Mouse (Mus musculus) liver, embryonic 14.5 days (tissue): ENCODE results near the gene Tnfrsf19. TPM values are rescaled to one million over a fixed set of nuclear protein-coding genes. Genes with fewer than 3 reads are reported as not detected.

ENCODE experiments used
- ATAC-seq: fragments of 200-750 bp; cut with Nextera tagmentation; 2 replicates; pipeline ENCODE4 v1.8.0; 2017; ENCODE audit warnings: moderate number of reproducible peaks, mild to moderate bottlenecking, moderate library complexity; ENCODE audit not compliant: insufficient read depth
- DNase-seq, 3 experiments: peaks; one replicate each; pipeline ENCODE4 v3.0.0-alpha.2; 2012 to 2013; ENCODE audit warnings: low read depth in 3 of 3, low spot score in 3 of 3
- H3K27ac ChIP-seq: fragments of 300-500 bp; sonication (generic); 2 replicates; pipeline ENCODE4 v1.5.1; 2014; ENCODE audit warnings: moderate library complexity, mild to moderate bottlenecking, control low read depth, inconsistent platforms
- H3K27me3 ChIP-seq: fragments of 300-500 bp; sonication (generic); 2 replicates; pipeline ENCODE4 v1.6.1; 2014; ENCODE audit warnings: mild to moderate bottlenecking, low read length, moderate library complexity; ENCODE audit not compliant: control insufficient read depth, insufficient read depth
- H3K36me3 ChIP-seq: fragments of 300-500 bp; sonication (generic); replicated peaks from 2 replicates; pipeline ENCODE4 v1.6.1; 2014; ENCODE audit warnings: low read depth; ENCODE audit not compliant: control insufficient read depth, insufficient read depth
- H3K4me1 ChIP-seq, 2 experiments: fragments of 200-500 bp in 1 of 2; fragments of 300-500 bp in 1 of 2; sonication (generic) in 1 of 2; replicated peaks; 2 replicates each; pipeline ENCODE4 v1.6.1; 2012 to 2014; ENCODE audit warnings: antibody characterized with exemption in 1 of 2, inconsistent platforms in 1 of 2, low read length in 1 of 2; ENCODE audit not compliant: control insufficient read depth in 2 of 2, insufficient read depth in 2 of 2
- H3K4me2 ChIP-seq: fragments of 300-500 bp; sonication (generic); 2 replicates; pipeline ENCODE4 v1.6.1; 2014; ENCODE audit warnings: low read depth, mild to moderate bottlenecking, control low read depth, moderate library complexity
- H3K4me3 ChIP-seq, 2 experiments: fragments of 200-500 bp in 1 of 2; fragments of 300-500 bp in 1 of 2; sonication (generic) in 1 of 2; 2 replicates each; pipeline ENCODE4 v1.5.1; 2012 to 2014; ENCODE audit warnings: low read depth in 2 of 2, low read length in 2 of 2, mild to moderate bottlenecking in 2 of 2, control low read depth in 1 of 2, inconsistent platforms in 1 of 2, moderate library complexity in 1 of 2; ENCODE audit not compliant: insufficient read depth in 1 of 2
- H3K9ac ChIP-seq: fragments of 300-500 bp; sonication (generic); replicated peaks from 2 replicates; pipeline ENCODE4 v1.6.1; 2014; ENCODE audit warnings: mild to moderate bottlenecking, control low read depth, moderate library complexity
- H3K9me3 ChIP-seq: fragments of 300-500 bp; sonication (generic); 2 replicates; pipeline ENCODE4 v1.6.1; 2016; ENCODE audit warnings: low read length, mixed read lengths; ENCODE audit not compliant: control insufficient read depth
- CTCF ChIP-seq: IDR thresholded peaks from 2 replicates; pipeline ENCODE4 v1.5.1; 2016; ENCODE audit warnings: antibody characterized with exemption, low read depth, control low read depth
- EP300 ChIP-seq: IDR thresholded peaks from 2 replicates; pipeline ENCODE4 v1.6.1; 2016; ENCODE audit warnings: antibody characterized with exemption, low read depth
- WGBS: fragments of 180-500 bp; shearing (Covaris S2); extraction: QIAGEN DNeasy Blood & Tissue Kit; methylation state at CpG from one replicate; pipeline ENCODE4 v1.1.7; 2014; ENCODE audit not compliant: insufficient replicate concordance; 5-methylcytosine and 5-hydroxymethylcytosine counted together
- polyA plus RNA-seq, 2 experiments: library from polyadenylated mRNA; depleted of rRNA in 1 of 2; stranded (reverse) in 1 of 2; unstranded in 1 of 2; fragments of >200 nt; fragmentation: Nextera tagmentation in 1 of 2; extraction: Ambion mirVana in 1 of 2; gene quantifications; 2 replicates each; pipeline versions ENCODE4 v1.2.1 to v1.2.3; 2012 to 2014

Tnfrsf19 gene
- polyA plus RNA-seq, 2 experiments, result 2.3 to 3.6 TPM

DNA sequence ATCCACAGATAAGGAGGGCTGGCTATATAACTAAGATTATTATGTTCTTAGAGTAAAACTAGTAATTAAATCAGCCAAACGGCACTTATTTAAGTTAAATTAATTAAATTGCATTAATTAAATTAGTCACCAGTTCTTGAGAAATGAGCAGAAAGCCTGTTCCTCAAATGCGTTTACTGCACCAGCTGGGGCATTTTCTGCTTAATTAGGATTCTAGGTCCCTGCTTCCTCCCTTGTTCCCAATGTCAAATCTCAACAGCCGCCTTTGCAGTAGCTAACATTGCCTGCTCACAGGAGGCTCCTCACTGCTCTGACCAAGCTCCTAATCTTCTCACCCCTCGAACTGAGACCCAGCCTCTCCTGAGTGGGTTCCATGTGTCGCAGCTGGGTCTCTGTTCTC lies 59.4 kb downstream of the Tnfrsf19 start:
- Histone ChIP-seq H3K9me3 (no peaks in the 10 kb centered on the region), H3K9ac (no peak overlapping the region), H3K27ac (no peak overlapping the region), H3K36me3 (no peaks in the 10 kb centered on the region), H3K27me3 (no peaks in the 10 kb centered on the region), H3K4me2 (no peak overlapping the region), H3K4me3 (no peak overlapping the region), H3K4me1 (peaks cover 0 to 3% of the 10 kb centered on the region in 2 experiments; a peak in 2 of 4 replicates)
- no peak for TF ChIP-seq CTCF
- no peak for TF ChIP-seq EP300
- ATAC-seq (no peak), DNase-seq (no peak)
- 59% methylated on average over 5 of the region's 5 CpGs for WGBS

DNA sequence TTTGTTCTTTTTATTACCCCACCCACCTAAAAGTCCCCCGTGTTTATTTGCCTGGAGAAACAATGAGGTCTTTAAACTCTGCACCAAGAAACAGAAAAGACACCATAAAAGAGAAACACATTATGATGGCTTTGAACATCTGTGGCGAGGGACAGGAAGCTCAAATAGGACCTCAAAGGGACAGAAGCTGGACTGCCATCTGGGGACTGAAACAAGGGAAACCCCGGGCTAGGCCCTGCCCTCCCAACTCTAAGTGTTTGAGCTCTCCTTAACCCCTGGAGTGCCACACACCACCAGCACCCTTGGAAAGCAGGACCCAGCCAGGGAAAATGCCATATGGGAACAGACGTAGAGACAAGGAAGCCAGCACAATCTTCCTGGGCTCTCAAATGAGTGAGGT lies 61.2 kb downstream of the Tnfrsf19 start:
- peaks cover 0 to 3% of the 10 kb centered on the region in 2 experiments; a peak in 2 of 4 replicates for H3K4me1 ChIP-seq
- no peak for TF ChIP-seq EP300
- no peak for TF ChIP-seq CTCF
- no peaks in the 10 kb centered on the region for H3K9me3 ChIP-seq
- WGBS, result 34% methylated on average over 4 of the region's 4 CpGs
- no peak overlapping the region for H3K9ac ChIP-seq
- ATAC-seq (no peak), DNase-seq (no peak)
- H3K27me3 ChIP-seq, result no peaks in the 10 kb centered on the region
- no peak overlapping the region for H3K27ac ChIP-seq
- H3K4me2 ChIP-seq, result no peak overlapping the region
- H3K36me3 ChIP-seq, result no peaks in the 10 kb centered on the region
- no peak overlapping the region for H3K4me3 ChIP-seq

DNA sequence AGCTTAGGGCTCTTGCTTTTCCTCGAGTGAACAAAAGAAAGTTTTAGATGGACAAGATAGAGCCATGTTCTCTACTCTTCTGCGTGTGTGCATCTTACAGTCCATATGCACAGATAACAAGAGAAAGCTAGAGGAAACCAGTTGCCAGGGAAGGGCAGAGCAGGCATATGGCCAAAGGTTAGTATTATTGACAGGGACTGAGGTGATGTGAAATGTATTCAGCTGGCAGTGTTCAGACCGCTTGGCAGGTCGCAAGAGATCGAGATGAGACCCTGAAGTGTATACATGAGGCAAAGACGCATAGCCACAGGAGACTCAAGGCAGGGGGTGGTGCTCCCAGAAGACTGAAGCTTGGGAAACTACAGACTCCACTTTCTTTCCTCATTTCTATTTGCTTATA lies 62.0 kb downstream of the Tnfrsf19 start:
- peaks cover 0 to 3% of the 10 kb centered on the region in 2 experiments; a peak in 2 of 4 replicates for H3K4me1 ChIP-seq
- TF ChIP-seq EP300, result no peak
- no peak for TF ChIP-seq CTCF
- no peak overlapping the region for H3K4me3 ChIP-seq
- H3K36me3 ChIP-seq, result no peaks in the 10 kb centered on the region
- H3K4me2 ChIP-seq, result no peak overlapping the region
- 45% methylated on average over 6 of the region's 6 CpGs for WGBS
- ATAC-seq, result no peak
- H3K9ac ChIP-seq, result no peak overlapping the region
- H3K27ac ChIP-seq, result no peak overlapping the region
- H3K9me3 ChIP-seq, result no peaks in the 10 kb centered on the region
- DNase-seq, result no peak
- H3K27me3 ChIP-seq, result no peaks in the 10 kb centered on the region

DNA sequence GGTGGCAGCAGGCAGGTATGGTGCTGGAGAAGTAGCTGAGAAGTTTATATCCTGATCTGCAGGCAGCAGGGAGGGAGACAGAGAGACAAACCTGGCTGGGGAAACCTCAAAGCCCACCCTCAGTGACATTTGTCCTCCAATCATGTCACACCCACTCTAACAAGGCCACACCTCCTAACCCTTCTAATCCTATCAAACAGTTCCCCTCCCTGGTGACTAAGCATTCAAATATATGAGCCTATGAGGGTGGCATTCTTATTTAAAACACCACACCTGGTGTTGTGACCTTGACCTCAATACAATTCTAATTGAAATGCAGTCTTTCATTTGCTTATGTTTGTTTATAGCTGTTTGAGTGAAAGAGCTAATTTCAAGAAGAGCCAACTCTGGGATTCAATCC lies 64.2 kb downstream of the Tnfrsf19 start:
- Histone ChIP-seq H3K27me3 (no peaks in the 10 kb centered on the region), H3K9me3 (no peaks in the 10 kb centered on the region), H3K9ac (no peak overlapping the region), H3K4me2 (no peak overlapping the region), H3K27ac (no peak overlapping the region), H3K4me3 (no peak overlapping the region), H3K36me3 (no peaks in the 10 kb centered on the region), H3K4me1 (peaks cover 0 to 3% of the 10 kb centered on the region in 2 experiments; a peak in 2 of 4 replicates)
- ATAC-seq (no peak), DNase-seq (no peak)
- TF ChIP-seq CTCF (no peak), EP300 (no peak)

DNA sequence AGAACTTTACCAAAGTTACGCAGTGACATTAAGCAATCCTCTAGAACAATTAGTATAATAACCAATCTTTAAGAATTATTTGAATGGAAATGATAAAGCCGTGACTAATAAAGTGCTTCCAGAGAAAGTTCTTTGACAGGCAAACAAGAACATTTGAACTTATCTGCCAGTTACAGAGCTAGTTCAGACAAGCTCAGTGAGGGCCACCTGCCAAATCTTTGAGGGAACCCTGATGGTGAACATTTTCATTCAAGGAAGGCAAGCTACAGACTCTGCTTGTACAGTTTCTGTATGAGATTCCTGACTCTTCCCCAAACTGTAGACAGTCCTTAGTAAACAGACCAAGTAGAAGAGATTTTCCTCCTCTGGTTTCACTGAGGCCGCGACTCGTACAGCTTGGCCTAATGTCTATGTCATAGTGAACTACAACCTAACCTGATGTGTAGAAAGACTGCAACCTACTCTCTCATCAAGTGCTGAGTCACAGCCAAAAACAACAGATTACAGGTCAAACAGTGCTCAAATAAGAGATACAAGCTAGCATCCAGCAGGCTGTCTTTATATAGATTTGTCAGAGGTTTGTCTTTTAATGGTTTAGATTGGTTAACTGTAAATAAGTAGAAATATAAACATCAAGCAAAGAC lies 65.9 kb downstream of the Tnfrsf19 start:
- Histone ChIP-seq H3K27ac (no peak overlapping the region), H3K4me3 (no peak overlapping the region), H3K9me3 (no peaks in the 10 kb centered on the region), H3K9ac (no peak overlapping the region), H3K4me2 (no peak overlapping the region), H3K4me1 (peaks cover 0 to 12% of the 10 kb centered on the region in 2 experiments; a peak in 2 of 4 replicates), H3K36me3 (no peaks in the 10 kb centered on the region), H3K27me3 (no peaks in the 10 kb centered on the region)
- no peak for TF ChIP-seq EP300
- no peak for TF ChIP-seq CTCF
- DNase-seq, result no peak
- no peak for ATAC-seq
- WGBS, result 82% methylated on average over 5 of the region's 5 CpGs
